Mouse (Mus musculus): ENCODE measurements at regions not wholly inside any gene's neighbourhood (a gene's known extent, or its start where the extent isn't known, plus 50 kb on each side); places are given as distances from the start of the nearest gene placed in this dataset.

GRCm38 (mm10) chr3:105191303-105191702, 124.7 kb downstream of the 4930564D02Rik start:
- no peaks in the 10 kb centered on the region for H3K27me3 ChIP-seq
- H3K36me3 ChIP-seq (replicated peaks), result no peaks in the 10 kb centered on the region
- 53% methylated on average over 7 of the region's 7 CpGs for WGBS (ENCODE audit: insufficient replicate concordance)
- H3K9me3 ChIP-seq (replicated peaks), result no peaks in the 10 kb centered on the region
- no peak for ATAC-seq (ENCODE audit: insufficient read depth)
- no peaks in the 10 kb centered on the region for H3K4me1 ChIP-seq (replicated peaks)
- H3K9ac ChIP-seq, result no peak overlapping the region
- no peak overlapping the region for H3K4me3 ChIP-seq (replicated peaks)
- H3K27ac ChIP-seq (replicated peaks), result no peak overlapping the region
- H3K4me2 ChIP-seq, result no peak overlapping the region

- Histone ChIP-seq H3K36me3 (replicated peaks) (no peaks in the 10 kb centered on the region), H3K9me3 (replicated peaks) (no peaks in the 10 kb centered on the region), H3K27ac (replicated peaks) (no peak overlapping the region), H3K27me3 (no peaks in the 10 kb centered on the region), H3K9ac (no peak overlapping the region), H3K4me1 (replicated peaks) (no peaks in the 10 kb centered on the region), H3K4me3 (replicated peaks) (no peak overlapping the region), H3K4me2 (no peak overlapping the region)
- WGBS (ENCODE audit: insufficient replicate concordance), result 9% methylated on average over 7 of the region's 7 CpGs
- ATAC-seq (ENCODE audit: insufficient read depth), result peak; percentile 51; the same call in 1 of the 2 replicates
Observed at GRCm38 (mm10) chr3:105191830-105192229, 125.2 kb downstream of the 4930564D02Rik start.

GRCm38 (mm10) chr3:105200735-105201134, 134.1 kb downstream of the 4930564D02Rik start:
- Histone ChIP-seq H3K27me3 (no peaks in the 10 kb centered on the region), H3K27ac (replicated peaks) (no peak overlapping the region), H3K4me2 (no peak overlapping the region), H3K9me3 (replicated peaks) (no peaks in the 10 kb centered on the region), H3K4me3 (replicated peaks) (no peak overlapping the region), H3K36me3 (replicated peaks) (no peaks in the 10 kb centered on the region), H3K9ac (no peak overlapping the region), H3K4me1 (replicated peaks) (no peaks in the 10 kb centered on the region)
- 64% methylated on average over 3 of the region's 3 CpGs for WGBS (ENCODE audit: insufficient replicate concordance)
- no peak for ATAC-seq (ENCODE audit: insufficient read depth)

DNA sequence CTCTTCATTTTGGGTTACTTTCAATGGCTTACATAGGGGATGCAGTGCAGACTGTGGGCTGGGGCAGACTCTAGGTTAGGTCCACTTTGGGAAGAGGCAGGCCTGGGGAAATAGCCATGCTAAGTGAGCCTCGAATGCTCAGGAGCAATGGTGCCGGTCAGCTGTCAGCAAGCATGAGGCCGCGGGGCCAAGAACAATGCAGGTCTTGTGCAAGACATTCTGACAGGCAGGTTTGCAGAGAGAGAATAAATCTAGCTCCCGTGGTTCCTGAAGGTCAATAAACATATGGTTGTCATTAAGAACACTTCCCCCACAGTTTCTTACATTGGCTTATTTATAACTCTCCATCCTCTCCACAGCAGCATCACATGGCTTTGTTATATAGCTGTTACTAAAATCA, 142.5 kb downstream of the 4930564D02Rik start:
- Histone ChIP-seq H3K36me3 (replicated peaks) (no peaks in the 10 kb centered on the region), H3K27me3 (no peaks in the 10 kb centered on the region), H3K9me3 (replicated peaks) (no peaks in the 10 kb centered on the region), H3K27ac (replicated peaks) (no peak overlapping the region), H3K4me2 (no peak overlapping the region), H3K4me3 (replicated peaks) (no peak overlapping the region), H3K4me1 (replicated peaks) (no peaks in the 10 kb centered on the region), H3K9ac (no peak overlapping the region)
- 54% methylated on average over 5 of the region's 5 CpGs for WGBS (ENCODE audit: insufficient replicate concordance)
- ATAC-seq (ENCODE audit: insufficient read depth), result no peak

GRCm38 (mm10) chr3:105211023-105211422, 144.4 kb downstream of the 4930564D02Rik start:
- ATAC-seq (ENCODE audit: insufficient read depth), result no peak
- Histone ChIP-seq H3K4me3 (replicated peaks) (no peak overlapping the region), H3K27ac (replicated peaks) (no peak overlapping the region), H3K4me2 (no peak overlapping the region), H3K9me3 (replicated peaks) (no peaks in the 10 kb centered on the region), H3K9ac (no peak overlapping the region), H3K4me1 (replicated peaks) (no peaks in the 10 kb centered on the region), H3K27me3 (no peaks in the 10 kb centered on the region), H3K36me3 (replicated peaks) (no peaks in the 10 kb centered on the region)
- WGBS (ENCODE audit: insufficient replicate concordance), result 43% methylated on average over 1 of the region's 1 CpGs

GRCm38 (mm10) chr3:105211726-105212125, 145.1 kb downstream of the 4930564D02Rik start:
- no peak overlapping the region for H3K27ac ChIP-seq (replicated peaks)
- no peak overlapping the region for H3K4me3 ChIP-seq (replicated peaks)
- no peaks in the 10 kb centered on the region for H3K9me3 ChIP-seq (replicated peaks)
- 45% methylated on average over 3 of the region's 3 CpGs for WGBS (ENCODE audit: insufficient replicate concordance)
- no peaks in the 10 kb centered on the region for H3K27me3 ChIP-seq
- H3K4me1 ChIP-seq (replicated peaks), result no peaks in the 10 kb centered on the region
- no peak overlapping the region for H3K9ac ChIP-seq
- no peak overlapping the region for H3K4me2 ChIP-seq
- no peaks in the 10 kb centered on the region for H3K36me3 ChIP-seq (replicated peaks)
- no peak for ATAC-seq (ENCODE audit: insufficient read depth)

GRCm38 (mm10) chr3:105214867-105215266, 148.2 kb downstream of the 4930564D02Rik start:
- ATAC-seq (ENCODE audit: insufficient read depth), result peak; percentile 73
- H3K27me3 ChIP-seq, result peaks cover 6% of the 10 kb centered on the region; the same call in 1 of the 2 replicates
- no peaks in the 10 kb centered on the region for H3K4me1 ChIP-seq (replicated peaks)
- 44% methylated on average over 4 of the region's 4 CpGs for WGBS (ENCODE audit: insufficient replicate concordance)
- no peak overlapping the region for H3K27ac ChIP-seq (replicated peaks)
- H3K9ac ChIP-seq, result no peak overlapping the region
- no peaks in the 10 kb centered on the region for H3K9me3 ChIP-seq (replicated peaks)
- H3K4me3 ChIP-seq (replicated peaks), result no peak overlapping the region
- H3K36me3 ChIP-seq (replicated peaks), result no peaks in the 10 kb centered on the region
- no peak overlapping the region for H3K4me2 ChIP-seq

GRCm38 (mm10) chr3:105215729-105216128, 149.1 kb downstream of the 4930564D02Rik start:
- Histone ChIP-seq H3K4me3 (replicated peaks) (no peak overlapping the region), H3K36me3 (replicated peaks) (no peaks in the 10 kb centered on the region), H3K9me3 (replicated peaks) (no peaks in the 10 kb centered on the region), H3K27me3 (peaks cover 6% of the 10 kb centered on the region; the same call in 1 of the 2 replicates), H3K27ac (replicated peaks) (no peak overlapping the region), H3K4me1 (replicated peaks) (no peaks in the 10 kb centered on the region), H3K9ac (no peak overlapping the region), H3K4me2 (no peak overlapping the region)
- ATAC-seq (ENCODE audit: insufficient read depth), result no peak
- WGBS (ENCODE audit: insufficient replicate concordance), result 46% methylated on average over 7 of the region's 7 CpGs

- no peak overlapping the region for H3K9ac ChIP-seq
- H3K4me1 ChIP-seq (replicated peaks), result no peaks in the 10 kb centered on the region
- H3K4me3 ChIP-seq (replicated peaks), result no peak overlapping the region
- WGBS (ENCODE audit: insufficient replicate concordance), result 37% methylated on average over 3 of the region's 3 CpGs
- no peaks in the 10 kb centered on the region for H3K9me3 ChIP-seq (replicated peaks)
- H3K27me3 ChIP-seq, result peaks cover 6% of the 10 kb centered on the region; the same call in 1 of the 2 replicates
- H3K36me3 ChIP-seq (replicated peaks), result no peaks in the 10 kb centered on the region
- H3K4me2 ChIP-seq, result no peak overlapping the region
- H3K27ac ChIP-seq (replicated peaks), result no peak overlapping the region
- no peak for ATAC-seq (ENCODE audit: insufficient read depth)
Observed at GRCm38 (mm10) chr3:105219630-105220029, 153.0 kb downstream of the 4930564D02Rik start.

DNA sequence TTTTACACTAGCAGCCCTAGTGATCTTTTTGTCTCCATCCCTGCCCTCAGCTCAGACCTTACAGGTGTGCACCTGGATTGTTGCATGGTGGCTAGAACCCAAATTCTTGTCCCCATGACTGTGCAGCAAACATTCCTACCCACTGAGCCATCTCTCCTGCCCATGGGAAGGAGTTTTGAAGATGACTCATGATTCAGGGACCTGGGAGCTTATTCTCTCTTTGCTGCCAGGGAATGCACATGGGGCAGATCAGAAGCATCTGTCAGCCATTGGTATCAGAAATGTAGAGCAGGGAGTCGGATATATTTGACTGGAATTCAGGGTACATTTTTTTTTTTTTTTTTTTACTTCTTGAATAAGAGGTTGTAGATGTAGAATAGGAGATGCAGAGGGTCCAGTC, 154.0 kb downstream of the 4930564D02Rik start:
- Histone ChIP-seq H3K4me1 (replicated peaks) (no peaks in the 10 kb centered on the region), H3K27me3 (peaks cover 6% of the 10 kb centered on the region; the same call in 1 of the 2 replicates), H3K4me2 (no peak overlapping the region), H3K36me3 (replicated peaks) (no peaks in the 10 kb centered on the region), H3K4me3 (replicated peaks) (no peak overlapping the region), H3K9ac (no peak overlapping the region), H3K9me3 (replicated peaks) (no peaks in the 10 kb centered on the region), H3K27ac (replicated peaks) (no peak overlapping the region)
- 61% methylated on average over 1 of the region's 1 CpGs for WGBS (ENCODE audit: insufficient replicate concordance)
- no peak for ATAC-seq (ENCODE audit: insufficient read depth)

DNA sequence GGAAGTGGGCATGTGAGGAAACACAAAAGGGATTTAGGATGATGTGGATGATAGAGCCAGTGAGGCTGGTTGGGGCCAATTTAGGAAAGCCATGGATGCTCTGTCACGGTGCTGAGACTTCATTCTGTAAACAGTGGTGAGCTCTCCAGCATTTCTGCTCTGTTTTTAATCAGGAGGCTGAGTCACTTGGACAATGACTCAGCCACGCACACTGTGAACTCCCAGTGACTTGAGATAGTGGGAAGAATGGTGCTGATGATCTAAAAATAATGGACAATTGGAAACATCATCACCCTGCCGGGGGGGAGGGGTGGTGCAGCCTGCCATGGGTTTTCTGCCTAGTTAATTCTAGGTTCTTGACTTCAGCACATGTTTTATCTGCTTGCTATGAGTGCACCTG, 156.3 kb downstream of the 4930564D02Rik start:
- H3K36me3 ChIP-seq (replicated peaks), result no peaks in the 10 kb centered on the region
- ATAC-seq (ENCODE audit: insufficient read depth), result no peak
- no peak overlapping the region for H3K27ac ChIP-seq (replicated peaks)
- no peaks in the 10 kb centered on the region for H3K9me3 ChIP-seq (replicated peaks)
- H3K9ac ChIP-seq, result no peak overlapping the region
- no peak overlapping the region for H3K4me2 ChIP-seq
- no peak overlapping the region for H3K4me3 ChIP-seq (replicated peaks)
- peaks cover 4% of the 10 kb centered on the region; the same call in 1 of the 2 replicates for H3K27me3 ChIP-seq
- 44% methylated on average over 3 of the region's 3 CpGs for WGBS (ENCODE audit: insufficient replicate concordance)
- no peaks in the 10 kb centered on the region for H3K4me1 ChIP-seq (replicated peaks)

GRCm38 (mm10) chr3:105223671-105224070, 157.0 kb downstream of the 4930564D02Rik start:
- Histone ChIP-seq H3K36me3 (replicated peaks) (no peaks in the 10 kb centered on the region), H3K9me3 (replicated peaks) (no peaks in the 10 kb centered on the region), H3K4me3 (replicated peaks) (no peak overlapping the region), H3K9ac (no peak overlapping the region), H3K4me1 (replicated peaks) (no peaks in the 10 kb centered on the region), H3K27me3 (no peaks in the 10 kb centered on the region), H3K4me2 (no peak overlapping the region), H3K27ac (replicated peaks) (no peak overlapping the region)
- no peak for ATAC-seq (ENCODE audit: insufficient read depth)
- WGBS (ENCODE audit: insufficient replicate concordance), result 45% methylated on average over 4 of the region's 4 CpGs
